Mouse (Mus musculus) forebrain, embryonic 10.5 days (tissue): ENCODE measurements around the gene Traf2. TPM values are rescaled to one million over a fixed set of nuclear protein-coding genes. Genes with fewer than 3 reads are reported as not detected.

Experiments used
- DNase-seq: peaks from one replicate; pipeline ENCODE4 v3.0.0-alpha.2; 2017; ENCODE audit warnings: low spot score; ENCODE audit errors: extremely low spot score
- H3K27ac ChIP-seq: fragments of 300-500 bp; sonication (generic); 2 replicates; pipeline ENCODE4 v1.5.1; 2016; ENCODE audit warnings: mild to moderate bottlenecking
- H3K27me3 ChIP-seq: fragments of 300-500 bp; sonication (generic); 2 replicates; pipeline ENCODE4 v1.6.1; 2016; ENCODE audit warnings: mild to moderate bottlenecking; ENCODE audit not compliant: poor library complexity, severe bottlenecking
- H3K36me3 ChIP-seq: fragments of 300-500 bp; sonication (generic); replicated peaks from 2 replicates; pipeline ENCODE4 v1.6.1; 2016; ENCODE audit warnings: mild to moderate bottlenecking, moderate library complexity
- H3K4me1 ChIP-seq: fragments of 300-500 bp; sonication (generic); 2 replicates; pipeline ENCODE4 v1.6.1; 2016
- H3K4me3 ChIP-seq: fragments of 300-500 bp; sonication (generic); 2 replicates; pipeline ENCODE4 v1.5.1; 2016; ENCODE audit warnings: mild to moderate bottlenecking, moderate library complexity
- H3K9me3 ChIP-seq: fragments of 300-500 bp; sonication (generic); 2 replicates; pipeline ENCODE4 v1.6.1; 2016; ENCODE audit warnings: mild to moderate bottlenecking, moderate library complexity
- WGBS: fragments of 180-500 bp; shearing (Covaris S2); methylation state at CpG from one replicate; pipeline ENCODE4 v1.1.7; 2016; 5-methylcytosine and 5-hydroxymethylcytosine counted together
- polyA plus RNA-seq: library from polyadenylated mRNA; unstranded; fragments of >200 nt; fragmentation: Nextera tagmentation; extraction: Ambion mirVana; gene quantifications from 2 replicates; pipeline ENCODE4 v1.2.1, GENCODE M21; 2016

The Traf2 gene
- polyA plus RNA-seq, result 40.2 and 42.6 TPM in 2 replicates

GRCm38 (mm10) chr2:25546811-25547491 is at the start of gene Traf2:
Gene Traf2 (minus strand): TSS chr2:25546940.
- WGBS, result 5% methylated on average over 48 of the region's 48 CpGs
- no peaks in the 10 kb centered on the region for H3K27me3 ChIP-seq
- peaks cover 24% of the 10 kb centered on the region for H3K4me1 ChIP-seq
- peak within 1 kb of the TSS; percentile 94 for H3K27ac ChIP-seq
- no peaks in the 10 kb centered on the region for H3K9me3 ChIP-seq
- DNase-seq, result peak; percentile 98
- H3K36me3 ChIP-seq, result peaks cover 11% of the 10 kb centered on the region; the same call in 1 of the 2 replicates
- peak within 1 kb of the TSS; percentile 85 for H3K4me3 ChIP-seq

- no peak for DNase-seq
- Histone ChIP-seq H3K27ac (no peak overlapping the region), H3K27me3 (no peaks in the 10 kb centered on the region), H3K4me3 (no peak overlapping the region), H3K4me1 (no peaks in the 10 kb centered on the region), H3K36me3 (peaks cover 99% of the 10 kb centered on the region), H3K9me3 (no peaks in the 10 kb centered on the region)
- WGBS, result 91% methylated on average over 2 of the region's 2 CpGs
Measured at GRCm38 (mm10) chr2:25591863-25592262, 45.1 kb upstream of the Traf2 start.

GRCm38 (mm10) chr2:25588227-25588907 is 41.6 kb upstream of the Traf2 start:
- H3K4me1 ChIP-seq, result no peaks in the 10 kb centered on the region
- DNase-seq, result no peak
- no peak overlapping the region for H3K4me3 ChIP-seq
- 94% methylated on average over 8 of the region's 8 CpGs for WGBS
- H3K9me3 ChIP-seq, result no peaks in the 10 kb centered on the region
- H3K27me3 ChIP-seq, result no peaks in the 10 kb centered on the region
- no peak overlapping the region for H3K27ac ChIP-seq
- H3K36me3 ChIP-seq, result peaks cover 100% of the 10 kb centered on the region

GRCm38 (mm10) chr2:25587290-25587689 is 40.5 kb upstream of the Traf2 start:
- WGBS, result 94% methylated on average over 8 of the region's 8 CpGs
- Histone ChIP-seq H3K4me3 (no peak overlapping the region), H3K27ac (no peak overlapping the region), H3K36me3 (peaks cover 100% of the 10 kb centered on the region), H3K9me3 (no peaks in the 10 kb centered on the region), H3K4me1 (peaks cover 9% of the 10 kb centered on the region), H3K27me3 (no peaks in the 10 kb centered on the region)
- no peak for DNase-seq

- Histone ChIP-seq H3K36me3 (peaks cover 83% of the 10 kb centered on the region), H3K9me3 (no peaks in the 10 kb centered on the region), H3K4me3 (no peak overlapping the region), H3K27me3 (peaks cover 10% of the 10 kb centered on the region), H3K27ac (no peak overlapping the region), H3K4me1 (peaks cover 26% of the 10 kb centered on the region)
- 95% methylated on average over 3 of the region's 3 CpGs for WGBS
- no peak for DNase-seq
Measured at GRCm38 (mm10) chr2:25585601-25586000, 38.9 kb upstream of the Traf2 start.

GRCm38 (mm10) chr2:25584856-25585255 is 38.1 kb upstream of the Traf2 start:
- 85% methylated on average over 4 of the region's 4 CpGs for WGBS
- peaks cover 30% of the 10 kb centered on the region for H3K4me1 ChIP-seq
- H3K36me3 ChIP-seq, result peaks cover 75% of the 10 kb centered on the region
- no peak for DNase-seq
- H3K9me3 ChIP-seq, result no peaks in the 10 kb centered on the region
- no peak overlapping the region for H3K27ac ChIP-seq
- peaks cover 18% of the 10 kb centered on the region for H3K27me3 ChIP-seq
- no peak overlapping the region for H3K4me3 ChIP-seq

GRCm38 (mm10) chr2:25584152-25584551 is 37.4 kb upstream of the Traf2 start:
- Histone ChIP-seq H3K4me1 (peaks cover 37% of the 10 kb centered on the region), H3K9me3 (no peaks in the 10 kb centered on the region), H3K36me3 (peaks cover 68% of the 10 kb centered on the region)

GRCm38 (mm10) chr2:25583571-25583970 is 36.8 kb upstream of the Traf2 start:
- H3K27me3 ChIP-seq, result peaks cover 31% of the 10 kb centered on the region
- no peaks in the 10 kb centered on the region for H3K9me3 ChIP-seq
- peaks cover 63% of the 10 kb centered on the region for H3K36me3 ChIP-seq
- H3K4me3 ChIP-seq, result no peak overlapping the region
- H3K4me1 ChIP-seq, result peaks cover 43% of the 10 kb centered on the region
- H3K27ac ChIP-seq, result no peak overlapping the region
- DNase-seq, result no peak
- 80% methylated on average over 4 of the region's 4 CpGs for WGBS

More at GRCm38 (mm10) chr2:25584152-25584551, 37.4 kb upstream of the Traf2 start:
- DNase-seq, result no peak
- Histone ChIP-seq H3K27me3 (peaks cover 25% of the 10 kb centered on the region), H3K4me3 (no peak overlapping the region), H3K27ac (no peak overlapping the region)
- 94% methylated on average over 3 of the region's 3 CpGs for WGBS

- Histone ChIP-seq H3K36me3 (peaks cover 58% of the 10 kb centered on the region), H3K27me3 (peaks cover 35% of the 10 kb centered on the region), H3K27ac (no peak overlapping the region), H3K9me3 (no peaks in the 10 kb centered on the region), H3K4me1 (peaks cover 48% of the 10 kb centered on the region), H3K4me3 (no peak overlapping the region)
- no peak for DNase-seq
- WGBS, result 87% methylated on average over 6 of the region's 6 CpGs
Measured at GRCm38 (mm10) chr2:25583120-25583481, 36.4 kb upstream of the Traf2 start.

GRCm38 (mm10) chr2:25582466-25583119 is 35.9 kb upstream of the Traf2 start:
- Histone ChIP-seq H3K4me1 (peaks cover 53% of the 10 kb centered on the region), H3K27ac (no peak overlapping the region), H3K4me3 (no peak overlapping the region), H3K9me3 (no peaks in the 10 kb centered on the region), H3K36me3 (peaks cover 53% of the 10 kb centered on the region), H3K27me3 (peaks cover 40% of the 10 kb centered on the region)
- 70% methylated on average over 12 of the region's 12 CpGs for WGBS
- DNase-seq, result no peak

- DNase-seq, result no peak
- peaks cover 47% of the 10 kb centered on the region for H3K27me3 ChIP-seq
- H3K9me3 ChIP-seq, result no peaks in the 10 kb centered on the region
- 44% methylated on average over 6 of the region's 6 CpGs for whole genome bisulfite sequencing
- H3K27ac ChIP-seq, result no peak overlapping the region
- H3K36me3 ChIP-seq, result peaks cover 46% of the 10 kb centered on the region
- peak overlapping the region; percentile 42; the same call in 1 of the 2 replicates for H3K4me3 ChIP-seq
- peaks cover 60% of the 10 kb centered on the region for H3K4me1 ChIP-seq
Measured at GRCm38 (mm10) chr2:25581901-25582301, 35.2 kb upstream of the Traf2 start.

GRCm38 (mm10) chr2:25581294-25581864 is 34.6 kb upstream of the Traf2 start, which contains the start of gene Ajm1:
Gene Ajm1 (minus strand): TSS chr2:25581757.
- Histone ChIP-seq H3K4me1 (peaks cover 62% of the 10 kb centered on the region), H3K4me3 (peak within 1 kb of the TSS; percentile 42), H3K36me3 (peaks cover 41% of the 10 kb centered on the region), H3K9me3 (no peaks in the 10 kb centered on the region), H3K27me3 (peaks cover 52% of the 10 kb centered on the region), H3K27ac (no peak within 1 kb of the TSS)
- 9% methylated on average over 19 of the region's 19 CpGs for WGBS
- DNase-seq, result peak; percentile 71
